Mouse (Mus musculus) spleen, postnatal 36 days (tissue): ENCODE data around the gene Tcte1.

ENCODE experiments used
- DNase-seq, 2 experiments: peaks; one replicate each; pipeline ENCODE4 v3.0.0; 2022; ENCODE audit warnings: low spot score in 2 of 2, mixed read lengths in 1 of 2

The Tcte1 gene

GRCm38 (mm10) chr17:45515204-45515726 lies 8.0 kb upstream of the Tcte1 start:
- DNase-seq = no peak

GRCm38 (mm10) chr17:45515806-45516205 lies 7.4 kb upstream of the Tcte1 start:
- no peak for DNase-seq

GRCm38 (mm10) chr17:45516488-45516887 lies 6.7 kb upstream of the Tcte1 start:
- peak; percentile 38 to 45 for DNase-seq

- DNase-seq = no peak
These were observed 6.1 kb upstream of the Tcte1 start for GRCm38 (mm10) chr17:45517135-45517534.

- DNase-seq = no peak
These were observed 5.6 kb upstream of the Tcte1 start for GRCm38 (mm10) chr17:45517549-45518215.

GRCm38 (mm10) chr17:45518766-45519475 lies 4.3 kb upstream of the Tcte1 start:
- no peak for DNase-seq

GRCm38 (mm10) chr17:45520136-45520535 lies 3.1 kb upstream of the Tcte1 start:
- no peak for DNase-seq

GRCm38 (mm10) chr17:45524961-45525360 lies 1.7 kb downstream of the Tcte1 start:
- DNase-seq = no peak

GRCm38 (mm10) chr17:45526571-45526970 lies 3.3 kb downstream of the Tcte1 start:
- no peak for DNase-seq

- no peak for DNase-seq
These were observed 7.1 kb downstream of the Tcte1 start for GRCm38 (mm10) chr17:45530346-45530782.

- DNase-seq = no peak
These were observed 9.7 kb downstream of the Tcte1 start for GRCm38 (mm10) chr17:45532896-45533295.

GRCm38 (mm10) chr17:45536264-45536663 lies 13.0 kb downstream of the Tcte1 start:
- no peak for DNase-seq

- DNase-seq = no peak
These were observed 15.2 kb downstream of the Tcte1 start for GRCm38 (mm10) chr17:45538394-45538793.

- DNase-seq = no peak
These were observed 16.4 kb downstream of the Tcte1 start for GRCm38 (mm10) chr17:45539664-45540063.

GRCm38 (mm10) chr17:45542129-45542528 lies 18.9 kb downstream of the Tcte1 start:
- DNase-seq = no peak

- no peak for DNase-seq
These were observed 19.5 kb downstream of the Tcte1 start for GRCm38 (mm10) chr17:45542705-45543104.

GRCm38 (mm10) chr17:45543115-45543514 lies 19.9 kb downstream of the Tcte1 start:
- DNase-seq = no peak

GRCm38 (mm10) chr17:45544001-45544872 lies 21.0 kb downstream of the Tcte1 start:
- DNase-seq = no peak

- no peak for DNase-seq
These were observed 21.6 kb downstream of the Tcte1 start for GRCm38 (mm10) chr17:45544873-45545277.

GRCm38 (mm10) chr17:45545278-45545961 lies 22.2 kb downstream of the Tcte1 start:
- no peak for DNase-seq

- no peak for DNase-seq
These were observed 23.7 kb downstream of the Tcte1 start for GRCm38 (mm10) chr17:45546941-45547340.
